Mouse (Mus musculus) Muller cell, postnatal 12 days (primary cell): ENCODE results near the gene Vmn1r228.

Experiments used
- DNase-seq: peaks from one replicate; pipeline ENCODE4 v3.0.0-alpha.2; 2015; ENCODE audit errors: inconsistent ontology term

Vmn1r228 gene

GRCm38 (mm10) chr17:20786057-20786456, at the start of gene Vmn1r228:
Gene Vmn1r228, minus strand, starts transcription at chr17:20786157.
- no peak for DNase-seq

GRCm38 (mm10) chr17:20811255-20811654, 25.3 kb upstream of the Vmn1r228 start, which contains the start of gene Vmn1r229:
Gene Vmn1r229, plus strand, starts transcription at chr17:20811555.
- no peak for DNase-seq

- no peak for DNase-seq
Measured at GRCm38 (mm10) chr17:20729543-20729942, 56.4 kb downstream of the Vmn1r228 start, which contains the start of gene Vmn1r227. Gene Vmn1r227, plus strand, starts transcription at chr17:20729843.
